Mouse (Mus musculus) thymus, adult 2 months (tissue): ENCODE measurements at regions not wholly inside any gene's neighbourhood (a gene's known extent, or its start where the extent isn't known, plus 50 kb on each side); places are given as distances from the start of the nearest gene placed in this dataset.

Source experiments
- DNase-seq: peaks from one replicate; pipeline ENCODE4 v3.0.0; 2021
- H3K27ac ChIP-seq: fragments of 200-500 bp; 2 replicates; pipeline ENCODE4 v1.5.1; 2012; ENCODE audit warnings: low read length, control low read depth; ENCODE audit not compliant: control insufficient read depth, insufficient read depth
- H3K27me3 ChIP-seq: fragments of 200-500 bp; 2 replicates; pipeline ENCODE4 v1.6.1; 2012; ENCODE audit warnings: mild to moderate bottlenecking, low read length, moderate library complexity, mixed read lengths; ENCODE audit not compliant: control insufficient read depth, insufficient read depth
- H3K36me3 ChIP-seq: fragments of 200-500 bp; 2 replicates; pipeline ENCODE4 v1.6.1; 2012; ENCODE audit warnings: mild to moderate bottlenecking, low read length, moderate library complexity; ENCODE audit not compliant: control insufficient read depth, insufficient read depth
- H3K4me1 ChIP-seq: fragments of 200-500 bp; replicated peaks from 2 replicates; pipeline ENCODE4 v1.6.1; 2012; ENCODE audit warnings: low read length; ENCODE audit not compliant: control insufficient read depth, insufficient read depth
- H3K4me3 ChIP-seq: fragments of 200-500 bp; 2 replicates; pipeline ENCODE4 v1.5.1; 2012; ENCODE audit warnings: mild to moderate bottlenecking, low read length, control low read depth, moderate library complexity; ENCODE audit not compliant: control insufficient read depth, insufficient read depth
- CTCF ChIP-seq: fragments of 200-500 bp; IDR thresholded peaks from 2 replicates; pipeline ENCODE4 v1.5.1; 2012; ENCODE audit warnings: mild to moderate bottlenecking, control low read depth, low read length, moderate library complexity, borderline replicate concordance; ENCODE audit not compliant: control insufficient read depth, poor library complexity, insufficient read depth; ENCODE audit errors: extremely low read depth
- POLR2A ChIP-seq: fragments of 200-500 bp; IDR thresholded peaks from 2 replicates; pipeline ENCODE4 v1.6.1; 2012; ENCODE audit warnings: mild to moderate bottlenecking, low read length, control low read depth, moderate library complexity; ENCODE audit not compliant: control insufficient read depth, poor library complexity, insufficient read depth; ENCODE audit errors: extremely low read depth
- WGBS: fragments of 180-500 bp; shearing (Covaris S2); methylation state at CpG from one replicate; pipeline ENCODE4 v1.1.7; 2018; 5-methylcytosine and 5-hydroxymethylcytosine counted together

GRCm38 (mm10) chr14:25301336-25302031 is 157.5 kb upstream of the Zmiz1 start:
- H3K36me3 ChIP-seq: no peaks in the 10 kb centered on the region
- H3K27ac ChIP-seq: no peak overlapping the region
- DNase-seq: no peak
- H3K27me3 ChIP-seq: no peaks in the 10 kb centered on the region
- TF ChIP-seq POLR2A (no peak), CTCF (no peak)
- 71% methylated on average over 9 of the region's 9 CpGs for WGBS
- peaks cover 27% of the 10 kb centered on the region for H3K4me1 ChIP-seq
- H3K4me3 ChIP-seq: no peak overlapping the region

- 93% methylated on average over 9 of the region's 9 CpGs for WGBS
- Histone ChIP-seq H3K4me1 (peaks cover 14% of the 10 kb centered on the region), H3K27ac (no peak overlapping the region), H3K27me3 (no peaks in the 10 kb centered on the region), H3K4me3 (no peak overlapping the region), H3K36me3 (no peaks in the 10 kb centered on the region)
- no peak for DNase-seq
- TF ChIP-seq CTCF: no peak
- TF ChIP-seq POLR2A: no peak
Observed at GRCm38 (mm10) chr14:25304391-25304851, 154.6 kb upstream of the Zmiz1 start.

- no peaks in the 10 kb centered on the region for H3K27me3 ChIP-seq
- H3K27ac ChIP-seq: no peak overlapping the region
- H3K36me3 ChIP-seq: no peaks in the 10 kb centered on the region
- WGBS: 94% methylated on average over 7 of the region's 7 CpGs
- TF ChIP-seq CTCF (no peak), POLR2A (no peak)
- no peak for DNase-seq
- H3K4me3 ChIP-seq: no peak overlapping the region
- H3K4me1 ChIP-seq: peaks cover under 1% of the 10 kb centered on the region; the same call in 1 of the 2 replicates
Observed at GRCm38 (mm10) chr14:25306166-25306565, 152.8 kb upstream of the Zmiz1 start.

- no peaks in the 10 kb centered on the region; the same call in 1 of the 2 replicates for H3K4me1 ChIP-seq
- no peak overlapping the region for H3K4me3 ChIP-seq
- 75% methylated on average over 3 of the region's 3 CpGs for WGBS
- DNase-seq: no peak
- TF ChIP-seq CTCF (no peak), POLR2A (no peak)
- H3K27ac ChIP-seq: no peak overlapping the region
- no peaks in the 10 kb centered on the region for H3K36me3 ChIP-seq
- H3K27me3 ChIP-seq: no peaks in the 10 kb centered on the region
Observed at GRCm38 (mm10) chr14:25306961-25307654, 151.9 kb upstream of the Zmiz1 start.

- Histone ChIP-seq H3K4me1 (no peaks in the 10 kb centered on the region; the same call in 1 of the 2 replicates), H3K27me3 (no peaks in the 10 kb centered on the region), H3K4me3 (no peak overlapping the region), H3K36me3 (no peaks in the 10 kb centered on the region), H3K27ac (no peak overlapping the region)
- WGBS: 35% methylated on average over 3 of the region's 3 CpGs
- no peak for DNase-seq
- no peak for TF ChIP-seq POLR2A
- TF ChIP-seq CTCF: no peak
Observed at GRCm38 (mm10) chr14:25308051-25308450, 150.9 kb upstream of the Zmiz1 start.

- WGBS: 89% methylated on average over 4 of the region's 4 CpGs
- no peaks in the 10 kb centered on the region for H3K36me3 ChIP-seq
- peaks cover 6% of the 10 kb centered on the region for H3K4me1 ChIP-seq
- H3K4me3 ChIP-seq: no peak overlapping the region
- no peaks in the 10 kb centered on the region for H3K27me3 ChIP-seq
- no peak for DNase-seq
- TF ChIP-seq POLR2A (no peak), CTCF (no peak)
- H3K27ac ChIP-seq: no peak overlapping the region
Observed at GRCm38 (mm10) chr14:25310671-25311151, 148.3 kb upstream of the Zmiz1 start.
